Mouse (Mus musculus) embryonic facial prominence, embryonic 11.5 days (tissue): ENCODE measurements around the gene Olfr463. TPM values are rescaled to one million over a fixed set of nuclear protein-coding genes. Genes with fewer than 3 reads are reported as not detected.
"Not testable (repeated sequence)": the region's sequence is repeated elsewhere in the genome, so short reads cannot be mapped to it uniquely, and the experiment has no call there.

Experiments used
- ATAC-seq: fragments of 200-750 bp; cut with Nextera tagmentation; replicated peaks from 2 replicates; pipeline ENCODE4 v1.8.0; 2017; ENCODE audit warnings: low read depth; ENCODE audit not compliant: insufficient number of reproducible peaks, low FRiP score, low TSS enrichment
- DNase-seq: peaks from one replicate; pipeline ENCODE4 v3.0.0-alpha.2; 2015; ENCODE audit warnings: low spot score
- H3K27ac ChIP-seq: fragments of 300-500 bp; sonication (generic); replicated peaks from 2 replicates; pipeline ENCODE4 v1.5.1; 2014; ENCODE audit warnings: mild to moderate bottlenecking, low read depth, low read length, control low read depth
- H3K27me3 ChIP-seq: fragments of 300-500 bp; sonication (generic); 2 replicates; pipeline ENCODE4 v1.6.1; 2014; ENCODE audit warnings: mild to moderate bottlenecking, low read length, moderate library complexity, mixed read lengths; ENCODE audit not compliant: control insufficient read depth, insufficient read depth
- H3K36me3 ChIP-seq: fragments of 300-500 bp; sonication (generic); replicated peaks from 2 replicates; pipeline ENCODE4 v1.6.1; 2014; ENCODE audit warnings: low read depth, mild to moderate bottlenecking, low read length, moderate library complexity, mixed read lengths; ENCODE audit not compliant: control insufficient read depth, insufficient read depth
- H3K4me1 ChIP-seq: fragments of 300-500 bp; sonication (generic); 2 replicates; pipeline ENCODE4 v1.6.1; 2014; ENCODE audit warnings: low read length, mixed read lengths; ENCODE audit not compliant: control insufficient read depth, insufficient read depth
- H3K4me2 ChIP-seq: fragments of 300-500 bp; sonication (generic); 2 replicates; pipeline ENCODE4 v1.6.1; 2014; ENCODE audit warnings: low read depth, mild to moderate bottlenecking, control low read depth, low read length, moderate library complexity
- H3K4me3 ChIP-seq: fragments of 300-500 bp; sonication (generic); 2 replicates; pipeline ENCODE4 v1.5.1; 2014; ENCODE audit warnings: low read depth, low read length, control low read depth
- H3K9ac ChIP-seq: fragments of 300-500 bp; sonication (generic); replicated peaks from 2 replicates; pipeline ENCODE4 v1.6.1; 2014; ENCODE audit warnings: mild to moderate bottlenecking, control low read depth, low read length
- H3K9me3 ChIP-seq: fragments of 300-500 bp; sonication (generic); replicated peaks from 2 replicates; pipeline ENCODE4 v1.6.1; 2016; ENCODE audit warnings: mild to moderate bottlenecking, low read length, inconsistent platforms, mixed read lengths; ENCODE audit not compliant: control insufficient read depth
- WGBS: fragments of 180-500 bp; shearing (Covaris S2); extraction: QIAGEN DNeasy Blood & Tissue Kit; methylation state at CpG from one replicate; pipeline ENCODE4 v1.1.7; 2014; 5-methylcytosine and 5-hydroxymethylcytosine counted together
- polyA plus RNA-seq: library from polyadenylated mRNA; unstranded; fragments of >200 nt; fragmentation: Nextera tagmentation; extraction: Ambion mirVana; gene quantifications from 2 replicates; pipeline ENCODE4 v1.2.1, GENCODE M21; 2014

Olfr463 gene
- polyA plus RNA-seq, 1 experiment from 2014 or later, result not detected

DNA sequence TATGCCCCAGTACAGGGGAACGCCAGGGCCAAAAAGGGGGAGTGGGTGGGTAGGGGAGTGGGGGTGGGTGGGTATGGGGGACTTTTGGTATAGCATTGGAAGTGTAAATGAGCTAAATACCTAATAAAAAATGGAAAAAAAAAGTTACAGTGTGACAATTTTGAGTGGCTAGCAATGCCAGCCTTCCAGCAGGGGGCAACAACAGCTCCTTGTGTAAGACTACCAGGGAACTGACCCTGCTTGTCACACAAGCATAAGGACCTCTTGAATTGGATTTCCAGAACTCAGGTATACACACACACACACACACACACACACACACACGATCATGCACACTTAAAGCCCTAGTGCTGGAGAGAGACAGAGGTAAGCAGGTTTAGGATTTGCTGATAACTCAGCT, 30.3 kb downstream of the Olfr463 start:
- not testable (repeated sequence) for H3K9ac ChIP-seq, H3K27me3 ChIP-seq, H3K9me3 ChIP-seq, ATAC-seq, H3K4me3 ChIP-seq, DNase-seq, H3K4me2 ChIP-seq, H3K36me3 ChIP-seq, H3K27ac ChIP-seq, H3K4me1 ChIP-seq
- WGBS, result 100% methylated on average over 1 of the region's 2 CpGs

DNA sequence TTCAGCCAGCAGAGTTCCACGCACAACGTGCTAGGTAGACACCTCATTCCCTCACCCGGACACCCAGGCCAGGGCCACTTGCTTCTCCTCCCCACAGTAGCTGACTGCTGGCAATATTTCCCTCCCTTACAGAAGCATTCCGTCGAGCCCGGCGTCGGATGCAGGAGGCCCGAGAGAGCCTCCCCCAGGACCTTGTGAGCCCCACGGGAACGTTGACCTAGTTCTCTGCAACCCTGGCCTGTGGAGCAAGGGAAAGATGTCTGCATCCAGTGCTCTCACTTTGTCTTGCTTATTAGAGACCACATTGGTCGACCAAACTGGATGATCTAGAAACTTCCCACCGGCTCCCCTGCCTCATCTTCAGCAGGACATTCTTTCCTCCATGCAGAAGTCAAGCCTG, 34.4 kb downstream of the Olfr463 start:
- no peak overlapping the region for H3K4me2 ChIP-seq
- H3K4me1 ChIP-seq, result no peaks in the 10 kb centered on the region
- no peak overlapping the region for H3K27ac ChIP-seq
- 94% methylated on average over 13 of the region's 13 CpGs for WGBS
- no peaks in the 10 kb centered on the region for H3K27me3 ChIP-seq
- H3K36me3 ChIP-seq, result no peaks in the 10 kb centered on the region; the same call in 1 of the 2 replicates
- H3K9ac ChIP-seq, result no peak overlapping the region
- ATAC-seq, result no peak
- H3K4me3 ChIP-seq, result no peak overlapping the region
- H3K9me3 ChIP-seq, result no peaks in the 10 kb centered on the region
- no peak for DNase-seq

- Histone ChIP-seq H3K9me3 (no peaks in the 10 kb centered on the region), H3K4me3 (no peak overlapping the region), H3K27ac (no peak overlapping the region), H3K9ac (no peak overlapping the region), H3K4me1 (no peaks in the 10 kb centered on the region), H3K27me3 (no peaks in the 10 kb centered on the region), H3K36me3 (no peaks in the 10 kb centered on the region; the same call in 1 of the 2 replicates), H3K4me2 (no peak overlapping the region)
- ATAC-seq (no peak), DNase-seq (no peak)
- 81% methylated on average over 9 of the region's 9 CpGs for WGBS
Observed at GRCm38 (mm10) chr11:87860426-87860825, 36.8 kb downstream of the Olfr463 start.

DNA sequence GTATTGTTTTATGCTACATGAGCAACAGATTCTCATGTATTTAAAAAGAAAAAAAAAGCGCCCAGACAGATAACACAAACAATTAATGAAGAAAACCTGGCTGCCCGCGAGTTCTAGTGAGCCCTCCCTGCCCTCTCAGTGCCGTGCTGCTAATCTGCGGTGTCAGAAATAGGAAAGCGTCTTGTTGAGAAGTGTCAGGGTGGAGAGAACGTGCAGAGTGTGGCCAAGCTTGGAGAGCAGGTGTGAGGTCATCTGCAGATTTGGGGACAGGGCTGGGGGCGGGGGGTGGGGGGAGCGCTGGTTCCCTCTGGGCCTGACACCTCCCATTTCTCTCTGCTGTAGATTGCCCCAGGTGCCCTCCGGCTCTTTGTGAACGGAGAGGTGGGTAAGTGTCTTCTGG, 37.9 kb downstream of the Olfr463 start:
- H3K36me3 ChIP-seq, result no peaks in the 10 kb centered on the region; the same call in 1 of the 2 replicates
- no peak for DNase-seq

DNA sequence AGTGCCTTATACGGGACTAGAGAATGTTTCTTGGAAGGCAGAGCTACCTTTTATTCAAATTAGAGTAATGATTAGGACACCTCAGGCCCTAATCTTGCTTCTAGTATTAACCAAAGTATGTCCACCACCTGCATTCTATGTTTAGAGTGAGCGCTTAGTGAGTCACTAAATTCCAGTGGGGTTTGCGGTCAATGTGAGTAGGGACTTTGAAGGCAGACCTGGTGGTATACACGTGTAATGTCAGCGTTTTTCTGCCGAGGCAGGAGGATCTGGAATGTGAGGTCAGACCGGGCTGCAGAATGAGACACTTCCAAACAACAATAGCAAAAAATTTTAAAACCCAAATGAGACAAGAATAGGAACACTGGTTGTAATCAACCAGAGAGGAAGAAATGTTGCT, 42.6 kb downstream of the Olfr463 start:
- H3K27me3 ChIP-seq, result no peaks in the 10 kb centered on the region
- ATAC-seq, result no peak
- H3K4me2 ChIP-seq, result no peak overlapping the region
- H3K9me3 ChIP-seq, result no peaks in the 10 kb centered on the region
- H3K27ac ChIP-seq, result no peak overlapping the region
- no peak overlapping the region for H3K9ac ChIP-seq
- no peaks in the 10 kb centered on the region for H3K4me1 ChIP-seq
- no peak for DNase-seq
- H3K36me3 ChIP-seq, result no peaks in the 10 kb centered on the region
- no peak overlapping the region for H3K4me3 ChIP-seq
- 90% methylated on average over 7 of the region's 7 CpGs for WGBS

More for the DNA sequence above, 37.9 kb downstream of the Olfr463 start:
- Histone ChIP-seq H3K4me1 (no peaks in the 10 kb centered on the region), H3K27ac (no peak overlapping the region), H3K9me3 (no peaks in the 10 kb centered on the region), H3K4me3 (no peak overlapping the region), H3K4me2 (no peak overlapping the region), H3K9ac (no peak overlapping the region), H3K27me3 (no peaks in the 10 kb centered on the region)
- ATAC-seq, result no peak
- WGBS, result 87% methylated on average over 11 of the region's 11 CpGs

- H3K27ac ChIP-seq, result no peak overlapping the region
- no peaks in the 10 kb centered on the region for H3K4me1 ChIP-seq
- H3K9me3 ChIP-seq, result no peaks in the 10 kb centered on the region
- ATAC-seq, result no peak
- H3K36me3 ChIP-seq, result no peaks in the 10 kb centered on the region
- H3K27me3 ChIP-seq, result no peaks in the 10 kb centered on the region
- peak overlapping the region; percentile 62 for H3K9ac ChIP-seq
- WGBS, result 36% methylated on average over 8 of the region's 8 CpGs
- peak; percentile 4 for DNase-seq
- peak overlapping the region; percentile 58 for H3K4me2 ChIP-seq
- H3K4me3 ChIP-seq, result peak overlapping the region; percentile 49
Observed at GRCm38 (mm10) chr11:87853597-87853954, 43.6 kb downstream of the Olfr463 start.

GRCm38 (mm10) chr11:87852690-87853596, 44.2 kb downstream of the Olfr463 start, which contains the start of gene Mks1:
Gene Mks1 (plus strand): TSS chr11:87853215.
- H3K9ac ChIP-seq, result peak within 1 kb of the TSS; percentile 62
- DNase-seq (peak; percentile 98), ATAC-seq (peak; percentile 92)
- H3K4me2 ChIP-seq, result peak within 1 kb of the TSS; percentile 58
- H3K27me3 ChIP-seq, result no peaks in the 10 kb centered on the region
- H3K36me3 ChIP-seq, result no peaks in the 10 kb centered on the region
- H3K4me1 ChIP-seq, result no peaks in the 10 kb centered on the region
- no peak within 1 kb of the TSS for H3K27ac ChIP-seq
- H3K4me3 ChIP-seq, result peak within 1 kb of the TSS; percentile 49
- 5% methylated on average over 40 of the region's 40 CpGs for WGBS
- H3K9me3 ChIP-seq, result no peaks in the 10 kb centered on the region

DNA sequence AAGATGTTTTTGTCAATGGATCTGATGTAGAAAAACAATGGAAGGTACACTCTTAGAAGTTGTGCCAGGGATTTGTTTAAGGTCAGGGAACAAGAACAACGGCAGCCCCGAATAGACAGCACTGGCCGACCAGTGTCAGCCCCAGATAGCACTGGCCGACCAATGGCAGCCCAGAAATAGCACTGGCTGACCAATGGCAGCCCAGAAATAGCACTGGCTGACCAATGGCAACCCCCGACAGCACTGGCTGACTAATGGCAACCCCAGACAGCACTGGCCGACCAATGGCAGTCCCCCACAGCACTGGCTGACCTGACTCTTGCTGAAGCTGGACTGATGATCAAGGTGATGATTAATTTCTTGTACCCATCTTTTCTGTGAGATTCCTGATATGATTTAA, 49.3 kb downstream of the Olfr463 start:
- 83% methylated on average over 6 of the region's 6 CpGs for WGBS
- no peaks in the 10 kb centered on the region for H3K36me3 ChIP-seq
- DNase-seq (no peak), ATAC-seq (no peak)
- no peaks in the 10 kb centered on the region for H3K27me3 ChIP-seq
- H3K9me3 ChIP-seq, result no peaks in the 10 kb centered on the region
- no peaks in the 10 kb centered on the region for H3K4me1 ChIP-seq
- H3K4me3 ChIP-seq, result no peak overlapping the region
- H3K4me2 ChIP-seq, result no peak overlapping the region
- no peak overlapping the region for H3K9ac ChIP-seq
- no peak overlapping the region for H3K27ac ChIP-seq
